Mouse (Mus musculus) right cerebral cortex, postnatal 25 days (tissue): ENCODE measurements around the gene C530008M17Rik.

Experiments used
- DNase-seq: peaks from one replicate; pipeline ENCODE4 v3.0.0; 2022

Gene C530008M17Rik

DNA sequence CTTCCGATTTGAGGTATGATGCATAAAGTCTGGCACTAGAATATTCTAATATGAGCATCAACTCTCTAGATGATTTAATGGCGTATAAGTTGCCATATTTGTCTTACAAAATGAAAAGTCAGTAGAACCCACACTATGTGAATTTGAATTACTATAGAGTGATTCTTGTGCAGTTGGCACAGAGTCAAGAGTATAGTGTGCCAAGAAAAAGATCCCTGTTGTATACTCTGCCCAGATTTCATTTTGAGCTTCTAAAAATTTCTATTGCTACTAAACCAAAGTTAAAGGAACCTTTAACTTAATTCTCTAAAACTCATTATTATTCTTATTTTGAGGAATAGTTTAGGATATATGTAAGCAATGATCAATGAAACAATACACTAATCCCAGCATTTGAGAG, at the start of gene C530008M17Rik:
Gene C530008M17Rik, plus strand, starts transcription at position 301 of the 400 bp plus-strand sequence.
- DNase-seq, result no peak

DNA sequence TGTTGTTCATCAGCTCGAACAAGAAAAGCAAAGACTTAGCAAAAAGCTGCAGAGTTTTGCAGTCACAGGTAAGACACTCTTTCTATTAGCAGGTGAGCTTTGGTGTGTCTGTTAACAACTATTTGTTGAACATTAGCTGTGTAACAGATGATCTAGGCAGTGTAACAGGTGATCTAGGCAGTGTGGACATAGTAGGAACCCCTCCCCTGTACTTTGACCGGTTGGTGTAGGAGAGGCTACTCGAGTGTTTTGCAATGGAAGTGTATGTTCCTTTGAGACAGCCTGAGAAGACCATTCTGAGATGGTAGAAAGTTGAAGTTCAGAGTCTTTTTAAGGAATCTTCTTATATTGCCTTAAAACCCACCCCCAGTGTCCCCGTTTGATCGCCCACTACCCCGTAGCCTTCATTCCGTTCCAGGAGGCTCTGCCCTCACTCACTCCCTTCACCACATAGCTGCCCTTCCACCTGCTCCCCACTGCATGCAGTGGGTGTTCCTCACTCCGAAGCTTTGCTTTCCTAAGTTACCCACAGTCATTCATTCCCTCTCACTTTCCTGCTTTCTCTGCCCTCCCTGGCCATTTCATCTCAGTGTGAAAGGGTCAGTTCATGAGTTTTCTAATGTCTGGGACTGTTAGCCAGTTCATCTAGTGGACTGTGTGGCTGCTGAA, 46.5 kb upstream of the C530008M17Rik start:
- DNase-seq, result no peak

DNA sequence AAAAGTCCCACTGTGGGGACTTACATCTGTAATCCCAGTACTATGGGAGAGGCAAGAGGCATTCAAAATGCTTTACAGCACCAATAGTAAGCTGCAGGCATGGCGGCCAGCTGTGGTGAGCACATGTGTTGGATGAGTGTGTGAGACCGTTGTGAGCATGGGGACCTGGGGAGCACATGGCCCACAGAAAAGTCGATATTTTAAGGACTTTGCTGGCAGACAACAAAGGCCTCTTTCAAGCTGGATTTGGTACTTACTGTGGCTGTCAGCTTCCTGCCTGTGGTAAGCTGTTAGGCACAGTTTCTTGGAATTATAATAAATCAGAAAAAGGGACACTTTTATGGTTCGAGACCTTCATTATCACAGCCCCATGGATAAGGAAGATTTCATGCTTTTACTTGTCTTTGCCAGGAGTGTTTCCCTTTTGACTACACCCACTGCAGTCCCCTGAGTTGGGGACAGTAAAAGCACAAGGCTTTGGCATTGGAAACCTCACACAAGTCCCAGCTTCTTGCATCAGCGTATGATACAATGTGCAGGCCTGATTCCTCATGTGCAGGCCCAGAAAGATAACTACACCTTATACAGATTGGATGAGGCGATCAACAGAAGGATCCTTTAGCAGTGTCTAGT, 43.3 kb upstream of the C530008M17Rik start:
- DNase-seq, result no peak

DNA sequence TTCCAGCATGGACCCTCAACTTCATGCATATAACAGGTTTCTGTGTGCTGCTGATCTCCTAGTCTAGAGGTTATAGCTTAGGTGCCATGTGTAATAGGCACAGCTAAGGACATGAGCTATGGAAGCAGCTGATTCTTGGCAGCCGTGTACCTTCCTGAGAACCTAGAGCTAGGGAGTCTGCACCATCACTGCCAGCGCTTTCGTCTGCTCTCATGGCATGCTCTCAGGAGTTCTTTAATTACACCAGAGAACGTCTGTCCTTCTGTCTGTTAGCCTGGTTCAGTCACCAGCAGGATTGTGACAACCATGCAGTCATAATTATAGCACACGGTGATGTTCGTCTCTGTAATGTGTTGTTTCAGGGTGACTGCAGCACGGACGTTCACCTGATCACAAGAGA, 41.0 kb upstream of the C530008M17Rik start:
- no peak for DNase-seq

DNA sequence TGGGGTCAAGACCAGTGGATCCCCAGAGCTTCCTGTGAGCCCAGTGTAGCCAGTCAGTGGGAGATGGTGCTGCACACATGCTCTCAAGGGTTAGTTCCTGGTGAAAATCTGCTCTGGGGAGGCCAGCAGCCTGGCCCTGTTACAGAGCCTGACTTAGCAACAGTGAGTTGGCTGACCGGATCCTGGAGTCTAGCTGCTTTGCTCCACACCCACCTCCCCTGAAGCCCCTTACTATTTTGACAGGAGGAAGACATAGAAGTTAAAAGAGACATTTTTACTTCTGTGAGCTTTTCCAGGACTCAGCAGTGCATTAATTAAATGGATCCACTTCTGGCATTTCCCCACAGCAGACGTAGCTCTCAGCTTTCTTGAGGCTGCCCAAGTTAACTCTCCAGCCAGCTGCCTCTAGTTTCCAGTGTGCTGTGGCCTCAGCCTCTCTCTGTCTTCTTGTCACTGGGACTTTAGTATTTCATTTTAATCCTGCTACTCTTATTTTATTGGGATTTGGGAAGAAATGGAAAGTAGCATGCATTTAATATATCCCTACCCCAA, 40.0 kb upstream of the C530008M17Rik start:
- no peak for DNase-seq

- no peak for DNase-seq
These were observed 37.6 kb upstream of the C530008M17Rik start for GRCm38 (mm10) chr5:76618750-76619149.

DNA sequence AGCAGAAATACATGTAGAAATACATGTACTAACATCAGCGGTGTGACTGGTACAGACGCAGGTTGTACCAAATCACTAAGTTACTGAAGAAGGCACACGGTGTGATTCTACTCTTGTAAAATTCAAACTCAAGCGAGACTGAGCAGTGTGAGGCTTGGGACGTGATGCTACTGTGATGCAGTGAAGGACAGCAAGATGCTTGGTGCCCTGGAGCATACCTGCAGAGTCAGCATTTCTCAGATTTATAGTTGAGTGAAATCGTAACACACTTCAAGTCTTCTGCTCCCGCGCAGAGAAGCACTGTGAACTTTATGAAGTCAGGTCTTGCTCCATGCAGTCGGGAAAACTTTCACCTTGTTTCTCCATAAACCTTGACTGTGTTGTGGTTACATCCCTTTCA, 32.6 kb upstream of the C530008M17Rik start:
- DNase-seq, result no peak

- no peak for DNase-seq
These were observed 28.5 kb upstream of the C530008M17Rik start for GRCm38 (mm10) chr5:76627770-76628169.

GRCm38 (mm10) chr5:76634012-76634411, 22.3 kb upstream of the C530008M17Rik start:
- no peak for DNase-seq

DNA sequence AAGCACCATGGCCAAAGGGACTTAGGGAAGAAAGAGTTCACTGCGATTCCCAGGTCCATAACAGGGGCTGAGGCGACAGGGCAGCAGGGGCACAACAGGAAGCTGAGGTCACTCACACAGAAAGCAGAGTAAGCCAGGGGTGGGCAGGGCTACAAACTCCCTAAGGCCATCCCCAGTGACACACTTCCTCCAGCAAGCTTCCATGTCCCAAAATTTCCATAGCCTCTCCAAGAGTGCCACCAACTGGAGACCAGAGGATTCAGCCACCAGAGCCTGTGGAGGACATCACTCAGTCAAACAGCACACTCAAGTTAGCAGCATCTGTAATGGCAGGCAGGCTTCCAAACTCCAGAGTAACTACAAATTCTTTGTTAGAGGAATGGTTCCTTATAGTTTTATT, 20.7 kb upstream of the C530008M17Rik start:
- DNase-seq, result no peak

DNA sequence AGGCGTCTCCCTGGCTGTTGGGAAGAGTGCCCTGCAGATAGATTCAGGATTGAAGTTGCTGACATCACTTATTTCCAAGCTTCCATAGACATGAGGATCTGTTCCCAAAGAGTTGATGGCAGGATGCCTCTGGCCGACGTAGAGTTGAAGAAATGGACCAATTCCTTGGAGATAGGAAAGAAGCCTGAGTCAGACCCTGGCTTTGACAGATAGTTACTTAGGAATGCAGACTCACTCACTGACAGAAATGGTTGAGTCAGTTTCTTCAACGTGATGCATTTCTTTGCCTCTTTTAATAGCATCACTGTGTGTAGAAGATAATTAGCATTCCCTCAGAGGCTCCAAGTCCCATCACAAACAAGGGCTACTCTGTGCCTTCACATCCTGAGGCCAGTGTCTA, 14.2 kb upstream of the C530008M17Rik start:
- DNase-seq, result no peak

GRCm38 (mm10) chr5:76644234-76644633, 12.1 kb upstream of the C530008M17Rik start:
- DNase-seq, result no peak

- no peak for DNase-seq
These were observed 11.0 kb upstream of the C530008M17Rik start for GRCm38 (mm10) chr5:76645091-76645868.

- no peak for DNase-seq
These were observed 6.4 kb upstream of the C530008M17Rik start for GRCm38 (mm10) chr5:76649897-76650296.

DNA sequence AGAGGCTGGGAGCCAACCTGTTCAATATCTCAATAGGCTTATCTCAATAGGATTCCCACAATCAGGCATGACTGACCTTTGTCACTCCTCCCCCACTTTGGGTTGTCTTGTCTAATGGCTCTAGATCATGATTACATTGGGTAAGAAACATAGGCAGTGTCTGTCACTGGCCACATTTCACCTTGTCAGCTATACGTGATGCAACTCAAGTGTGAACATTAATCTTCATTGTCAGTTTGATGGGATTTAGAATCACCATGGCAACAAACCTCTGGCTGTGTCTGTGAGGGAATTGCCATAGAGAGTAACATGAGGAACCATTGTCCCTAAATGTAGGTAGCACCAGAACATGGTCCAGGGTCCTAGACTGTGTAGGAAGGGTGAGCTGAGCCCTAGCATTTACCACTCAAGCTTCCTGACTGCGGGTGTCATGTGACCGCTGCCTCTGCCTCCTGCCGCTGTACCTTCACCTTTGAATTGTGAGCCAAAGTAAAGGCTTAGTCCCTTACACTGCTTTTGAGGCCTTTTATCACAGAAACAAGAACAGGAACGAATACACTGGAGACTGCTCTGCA, 5.1 kb upstream of the C530008M17Rik start:
- DNase-seq, result no peak

DNA sequence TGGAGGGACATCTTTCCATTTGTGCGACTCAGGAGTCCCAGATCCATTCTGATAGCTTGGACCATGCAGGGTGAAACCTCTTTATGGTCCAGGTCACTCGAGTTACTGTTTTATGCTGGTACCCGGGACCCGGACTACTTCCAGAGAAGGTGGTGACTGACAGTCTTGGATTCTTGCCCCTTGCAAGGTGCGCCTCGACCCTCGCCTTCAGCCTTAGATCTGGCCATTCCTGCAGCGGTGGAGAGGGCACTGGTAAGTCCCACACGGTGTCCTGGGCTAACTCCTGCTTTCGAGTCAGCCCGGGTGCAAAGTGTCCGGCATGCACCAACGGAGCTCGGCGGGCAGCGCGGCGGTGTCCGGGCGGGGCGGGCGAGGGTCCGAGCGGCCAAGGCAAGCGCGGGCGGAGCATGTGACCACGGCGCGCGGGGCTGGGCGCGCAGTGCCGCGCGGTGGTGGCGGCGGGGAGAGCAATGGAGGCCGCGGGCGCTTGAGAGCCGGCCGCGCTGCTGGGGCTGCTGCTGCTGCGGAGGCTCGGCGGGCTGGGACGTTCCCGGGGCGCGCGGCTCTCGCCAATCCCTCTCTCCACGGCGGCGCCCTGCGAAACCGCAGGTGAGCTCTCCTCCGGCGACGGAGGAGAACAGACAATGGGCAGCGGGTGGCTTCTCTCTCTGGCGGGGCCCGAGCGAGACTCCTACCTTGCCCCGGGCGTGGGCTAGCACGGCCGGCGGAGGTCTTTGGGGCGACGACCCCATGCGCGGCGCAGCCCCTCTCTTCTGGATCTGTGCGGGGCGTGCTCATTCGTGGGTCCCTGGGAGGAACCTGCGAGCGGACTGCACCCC, 1.2 kb downstream of the C530008M17Rik start:
- DNase-seq, result peak; percentile 79

- peak; percentile 56 for DNase-seq
These were observed 2.0 kb downstream of the C530008M17Rik start for GRCm38 (mm10) chr5:76658084-76658934.

GRCm38 (mm10) chr5:76659958-76660635, 3.8 kb downstream of the C530008M17Rik start:
- no peak for DNase-seq

- no peak for DNase-seq
These were observed 5.0 kb downstream of the C530008M17Rik start for GRCm38 (mm10) chr5:76661310-76661709.

- no peak for DNase-seq
These were observed 8.6 kb downstream of the C530008M17Rik start for GRCm38 (mm10) chr5:76664936-76665335.

DNA sequence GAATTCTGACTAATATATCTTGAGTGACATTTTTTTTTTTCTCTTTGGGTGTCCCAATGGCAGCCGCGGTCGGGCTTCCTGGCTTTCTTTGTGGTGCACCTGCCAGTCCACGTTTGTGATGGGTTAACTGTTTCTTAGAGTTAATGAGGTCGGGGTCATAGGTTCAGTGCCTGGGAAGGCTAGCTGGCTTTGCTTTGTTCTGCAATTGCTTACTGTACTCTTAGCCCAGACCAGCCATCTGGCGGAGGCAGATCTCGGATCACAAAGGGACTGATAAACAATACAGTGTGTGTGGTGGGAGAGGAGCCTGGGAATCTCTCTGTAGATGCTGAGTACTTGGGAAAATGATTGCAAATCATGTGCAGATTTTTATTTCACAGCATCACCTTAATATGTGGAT, 9.1 kb downstream of the C530008M17Rik start:
- DNase-seq, result no peak
